Mouse (Mus musculus) embryonic facial prominence, embryonic 15.5 days (tissue): Measurements from ENCODE around the gene Hfe. TPM values are rescaled to one million over a fixed set of nuclear protein-coding genes. Genes with fewer than 3 reads are reported as not detected.
"Not testable (repeated sequence)": the region's sequence is repeated elsewhere in the genome, so short reads cannot be mapped to it uniquely, and the experiment has no call there.

Experiments used
- ATAC-seq: fragments of 200-750 bp; cut with Nextera tagmentation; 2 replicates; pipeline ENCODE4 v1.8.0; 2017; ENCODE audit warnings: low read depth, moderate TSS enrichment; ENCODE audit not compliant: insufficient number of reproducible peaks, low FRiP score, low TSS enrichment
- H3K27ac ChIP-seq: fragments of 300-500 bp; sonication (generic); replicated peaks from 2 replicates; pipeline ENCODE4 v1.5.1; 2015; ENCODE audit warnings: mild to moderate bottlenecking, inconsistent platforms
- H3K27me3 ChIP-seq: fragments of 300-500 bp; sonication (generic); 2 replicates; pipeline ENCODE4 v1.6.1; 2015; ENCODE audit warnings: inconsistent platforms
- H3K36me3 ChIP-seq: fragments of 300-500 bp; sonication (generic); 2 replicates; pipeline ENCODE4 v1.6.1; 2015; ENCODE audit warnings: mild to moderate bottlenecking, inconsistent platforms
- H3K4me1 ChIP-seq: fragments of 300-500 bp; sonication (generic); 2 replicates; pipeline ENCODE4 v1.6.1; 2015; ENCODE audit warnings: inconsistent platforms
- H3K4me2 ChIP-seq: fragments of 300-500 bp; sonication (generic); replicated peaks from 2 replicates; pipeline ENCODE4 v1.6.1; 2015; ENCODE audit warnings: mild to moderate bottlenecking, inconsistent platforms
- H3K4me3 ChIP-seq: fragments of 300-500 bp; sonication (generic); replicated peaks from 2 replicates; pipeline ENCODE4 v1.5.1; 2015; ENCODE audit warnings: mild to moderate bottlenecking, inconsistent platforms
- H3K9ac ChIP-seq: fragments of 300-500 bp; sonication (generic); 2 replicates; pipeline ENCODE4 v1.6.1; 2015; ENCODE audit warnings: inconsistent platforms
- H3K9me3 ChIP-seq: fragments of 300-500 bp; sonication (generic); replicated peaks from 2 replicates; pipeline ENCODE4 v1.6.1; 2016; ENCODE audit warnings: inconsistent platforms
- WGBS: fragments of 180-500 bp; shearing (Covaris S2); methylation state at CpG from one replicate; pipeline ENCODE4 v1.1.7; 2015; 5-methylcytosine and 5-hydroxymethylcytosine counted together
- polyA plus RNA-seq: library from polyadenylated mRNA; unstranded; fragments of >200 nt; fragmentation: Nextera tagmentation; extraction: Ambion mirVana; gene quantifications from 2 replicates; pipeline ENCODE4 v1.2.1, GENCODE M21; 2015

Gene Hfe
- polyA plus RNA-seq, 1 experiment from 2014 or later: 8.7 TPM

DNA sequence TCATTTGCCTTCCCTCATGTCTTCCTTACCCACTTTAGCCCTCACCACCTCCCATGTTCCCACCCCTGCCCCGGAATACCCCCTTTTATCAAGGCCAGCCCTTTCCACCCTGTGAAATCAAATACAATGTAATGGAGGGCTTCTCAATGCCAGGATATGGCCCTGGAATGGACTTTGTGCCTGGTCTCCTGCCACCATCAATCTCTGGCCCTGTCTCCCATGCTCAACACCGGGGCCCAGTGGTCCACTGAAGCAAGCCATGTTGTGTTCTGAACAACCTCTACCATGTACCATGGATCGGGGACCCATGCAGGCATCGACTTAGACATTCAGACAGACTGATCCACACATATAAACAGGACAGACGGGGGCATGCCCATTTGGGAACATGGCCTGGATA, 19.1 kb upstream of the Hfe start:
- WGBS: 91% methylated on average over 5 of the region's 5 CpGs
- Histone ChIP-seq H3K27me3 (no peaks in the 10 kb centered on the region), H3K36me3 (no peaks in the 10 kb centered on the region), H3K9me3 (no peaks in the 10 kb centered on the region), H3K4me2 (no peak overlapping the region), H3K9ac (no peak overlapping the region), H3K4me1 (no peaks in the 10 kb centered on the region), H3K4me3 (no peak overlapping the region), H3K27ac (no peak overlapping the region)
- ATAC-seq: no peak

DNA sequence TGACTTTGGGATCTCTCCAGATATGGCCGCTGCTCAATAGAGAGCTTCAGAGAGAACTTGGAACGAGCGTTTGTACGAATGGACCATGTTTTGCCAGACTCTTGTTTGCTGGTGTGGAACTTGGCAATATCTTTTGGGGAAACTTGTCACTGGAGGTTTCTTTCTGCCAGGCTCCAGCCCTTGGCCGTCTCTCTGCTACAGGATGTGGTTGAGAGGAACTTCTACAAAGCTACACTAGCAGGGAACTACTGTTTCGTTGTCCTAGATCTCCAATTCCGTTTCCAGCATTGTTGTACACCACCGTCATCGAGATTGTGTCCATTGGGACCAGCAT, 18.5 kb upstream of the Hfe start:
- Histone ChIP-seq H3K4me3 (no peak overlapping the region), H3K9me3 (no peaks in the 10 kb centered on the region), H3K27me3 (no peaks in the 10 kb centered on the region), H3K36me3 (no peaks in the 10 kb centered on the region), H3K27ac (no peak overlapping the region), H3K4me1 (no peaks in the 10 kb centered on the region), H3K4me2 (no peak overlapping the region), H3K9ac (no peak overlapping the region)
- WGBS: 91% methylated on average over 9 of the region's 9 CpGs
- ATAC-seq: no peak

DNA sequence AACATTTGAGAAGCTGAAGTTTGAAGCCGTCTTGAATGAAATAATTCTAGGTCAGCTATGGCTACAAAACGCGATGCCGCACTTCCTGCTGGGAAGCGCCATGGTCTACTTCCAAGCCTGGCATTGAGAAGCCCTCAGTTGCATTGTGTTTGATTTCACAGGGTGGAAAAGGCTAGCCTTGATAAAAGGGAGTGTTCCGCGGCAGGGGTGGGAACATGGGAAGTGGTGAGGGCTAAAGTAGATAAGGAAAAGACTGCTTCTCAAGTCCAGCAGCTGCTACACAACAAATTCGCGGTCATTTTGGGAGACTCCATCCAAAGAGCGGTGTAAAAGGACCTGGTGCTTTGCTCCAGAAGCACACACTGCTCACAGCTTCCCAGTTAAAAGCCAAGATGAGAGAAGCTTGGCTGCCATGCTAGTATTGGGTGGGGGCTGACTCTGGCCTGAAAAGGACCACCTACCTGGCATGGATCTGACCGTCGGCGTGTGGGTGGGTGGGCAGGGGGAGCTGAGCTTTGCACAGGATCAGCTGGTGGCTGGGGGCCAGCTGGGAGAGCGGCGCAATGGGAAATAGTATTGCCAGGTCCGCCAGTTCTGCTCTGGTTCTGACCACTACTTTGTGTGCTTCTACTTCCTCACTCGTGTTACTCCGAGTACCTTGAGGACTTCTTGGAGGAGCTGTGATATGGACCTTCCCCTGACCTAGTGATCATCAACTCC, 18.0 kb upstream of the Hfe start:
- 86% methylated on average over 18 of the region's 18 CpGs for WGBS
- no peak for ATAC-seq
- no peak overlapping the region for H3K4me3 ChIP-seq

GRCm38 (mm10) chr13:23725213-23725612, 14.6 kb upstream of the Hfe start:
- no CpG with 5 or more reads among the region's 1 CpGs for WGBS
- Histone ChIP-seq H3K9ac (no peak overlapping the region), H3K9me3 (no peaks in the 10 kb centered on the region), H3K4me1 (no peaks in the 10 kb centered on the region), H3K27me3 (no peaks in the 10 kb centered on the region), H3K27ac (no peak overlapping the region), H3K4me3 (no peak overlapping the region), H3K4me2 (no peak overlapping the region), H3K36me3 (no peaks in the 10 kb centered on the region)
- ATAC-seq: no peak

More for the DNA sequence above, 18.0 kb upstream of the Hfe start:
- H3K27ac ChIP-seq: no peak overlapping the region
- no peaks in the 10 kb centered on the region for H3K9me3 ChIP-seq
- H3K4me2 ChIP-seq: no peak overlapping the region
- H3K36me3 ChIP-seq: no peaks in the 10 kb centered on the region
- no peaks in the 10 kb centered on the region for H3K27me3 ChIP-seq
- no peak overlapping the region for H3K9ac ChIP-seq
- no peaks in the 10 kb centered on the region for H3K4me1 ChIP-seq

DNA sequence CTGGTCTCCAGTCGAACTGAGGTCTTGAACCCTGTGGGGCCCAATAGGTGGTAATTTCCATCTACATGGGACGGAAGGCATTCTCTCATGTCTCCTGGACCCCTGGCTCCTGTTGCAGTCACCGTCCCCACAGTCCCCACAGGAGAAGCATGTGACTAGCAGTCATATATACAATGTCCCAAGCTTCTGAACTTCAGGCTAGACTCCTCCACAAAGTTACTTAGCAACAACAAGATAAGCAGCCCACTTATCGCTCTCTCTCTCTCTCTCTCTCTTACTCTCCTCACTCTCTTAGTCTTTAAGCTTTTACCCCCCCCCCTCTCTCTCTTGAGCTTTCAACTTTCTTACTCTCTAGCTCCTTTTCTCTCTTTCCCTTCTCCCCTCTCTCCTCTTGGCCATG, 13.6 kb upstream of the Hfe start:
- Histone ChIP-seq H3K4me3 (no peak overlapping the region), H3K9ac (no peak overlapping the region), H3K9me3 (no peaks in the 10 kb centered on the region), H3K4me1 (no peaks in the 10 kb centered on the region), H3K27ac (no peak overlapping the region), H3K36me3 (no peaks in the 10 kb centered on the region), H3K27me3 (no peaks in the 10 kb centered on the region), H3K4me2 (no peak overlapping the region)
- ATAC-seq: no peak
- 92% methylated on average over 4 of the region's 4 CpGs for WGBS

DNA sequence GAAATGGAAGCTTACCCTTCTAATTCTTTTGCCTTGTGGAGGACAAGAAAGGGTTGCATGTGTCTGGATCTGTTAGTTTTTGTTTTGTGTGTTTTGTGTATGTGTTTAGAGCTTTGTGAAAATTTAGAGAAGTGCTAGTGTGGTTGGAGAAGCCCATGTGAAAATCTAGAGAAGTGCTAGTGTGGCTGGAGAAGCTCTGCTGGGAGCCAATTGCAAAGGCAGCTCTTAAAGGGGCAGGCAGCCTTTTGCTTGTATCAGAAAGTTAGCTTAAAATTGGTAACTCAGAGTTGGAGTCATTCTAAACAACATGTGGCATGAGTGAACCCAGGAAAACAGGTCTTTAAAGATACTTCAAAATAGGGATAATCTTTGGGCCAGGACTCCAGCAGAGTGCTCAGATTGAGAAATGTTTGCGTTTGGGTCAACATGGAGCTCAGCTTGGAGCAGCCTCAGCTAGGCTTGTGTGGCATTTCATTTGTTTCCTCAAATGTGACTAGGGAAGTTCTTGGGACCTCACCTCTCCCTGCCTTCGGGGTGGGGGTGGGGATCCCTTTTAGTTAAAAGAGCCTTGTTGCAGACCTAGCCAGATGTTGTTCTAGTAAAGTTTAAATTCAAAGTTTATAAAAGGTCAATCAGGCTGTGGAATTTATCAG, 7.1 kb upstream of the Hfe start:
- H3K9ac ChIP-seq, H3K27me3 ChIP-seq, H3K27ac ChIP-seq, H3K4me2 ChIP-seq, H3K4me1 ChIP-seq, H3K4me3 ChIP-seq, ATAC-seq, H3K9me3 ChIP-seq, H3K36me3 ChIP-seq: not testable (repeated sequence)
- WGBS: 8% methylated on average over 2 of the region's 2 CpGs

DNA sequence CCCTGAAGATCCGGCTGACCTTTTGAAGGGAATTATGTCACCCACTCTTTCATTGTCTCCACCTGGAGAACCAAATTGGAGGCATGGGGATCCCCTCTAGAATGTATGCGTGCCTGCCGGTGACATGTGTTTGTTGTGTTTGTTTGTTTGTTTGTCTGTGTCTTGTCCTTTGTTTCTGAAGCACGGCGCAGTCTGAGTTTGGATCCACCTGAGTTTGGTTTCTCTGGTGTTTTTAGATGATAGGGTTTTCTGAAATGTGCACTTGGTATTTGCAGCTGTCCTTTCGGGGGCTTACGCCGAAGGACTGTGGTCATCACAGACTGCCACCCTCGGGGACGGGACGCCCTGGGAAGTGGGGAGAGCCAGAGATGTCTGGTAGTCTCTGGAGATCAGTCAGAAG, 6.5 kb upstream of the Hfe start:
- H3K27me3 ChIP-seq: no peaks in the 10 kb centered on the region
- no peaks in the 10 kb centered on the region for H3K4me1 ChIP-seq
- no peak overlapping the region for H3K4me2 ChIP-seq
- 56% methylated on average over 11 of the region's 11 CpGs for WGBS
- no peak overlapping the region for H3K4me3 ChIP-seq
- no peaks in the 10 kb centered on the region for H3K36me3 ChIP-seq
- no peak overlapping the region for H3K27ac ChIP-seq
- no peaks in the 10 kb centered on the region for H3K9me3 ChIP-seq
- no peak overlapping the region for H3K9ac ChIP-seq
- ATAC-seq: no peak

GRCm38 (mm10) chr13:23716261-23717042, 5.8 kb upstream of the Hfe start:
- Histone ChIP-seq H3K36me3 (no peaks in the 10 kb centered on the region), H3K27ac (no peak overlapping the region), H3K9me3 (no peaks in the 10 kb centered on the region), H3K4me1 (no peaks in the 10 kb centered on the region), H3K4me3 (no peak overlapping the region), H3K4me2 (no peak overlapping the region), H3K27me3 (no peaks in the 10 kb centered on the region), H3K9ac (no peak overlapping the region)
- 85% methylated on average over 5 of the region's 5 CpGs for WGBS
- no peak for ATAC-seq

- 13% methylated on average over 15 of the region's 15 CpGs for WGBS
- Histone ChIP-seq H3K4me1 (peaks cover 11% of the 10 kb centered on the region; the same call in 1 of the 2 replicates), H3K4me2 (peak overlapping the region; percentile 76), H3K36me3 (no peaks in the 10 kb centered on the region), H3K4me3 (peak overlapping the region; percentile 47), H3K9ac (peak overlapping the region; percentile 33), H3K27ac (no peak overlapping the region), H3K27me3 (no peaks in the 10 kb centered on the region), H3K9me3 (no peaks in the 10 kb centered on the region)
- no peak for ATAC-seq
These were observed 810 bp downstream of the Hfe start for GRCm38 (mm10) chr13:23709714-23710373.

GRCm38 (mm10) chr13:23708654-23709053, 2.0 kb downstream of the Hfe start:
- 61% methylated on average over 4 of the region's 4 CpGs for WGBS
- Histone ChIP-seq H3K9me3 (no peaks in the 10 kb centered on the region), H3K27ac (no peak overlapping the region), H3K4me2 (no peak overlapping the region), H3K9ac (no peak overlapping the region), H3K4me3 (no peak overlapping the region), H3K4me1 (peaks cover 11% of the 10 kb centered on the region; the same call in 1 of the 2 replicates), H3K27me3 (no peaks in the 10 kb centered on the region), H3K36me3 (no peaks in the 10 kb centered on the region)
- no peak for ATAC-seq

GRCm38 (mm10) chr13:23708041-23708440, 2.6 kb downstream of the Hfe start:
- H3K27me3 ChIP-seq: no peaks in the 10 kb centered on the region
- H3K27ac ChIP-seq: no peak overlapping the region
- no peak overlapping the region for H3K9ac ChIP-seq
- no peaks in the 10 kb centered on the region for H3K9me3 ChIP-seq
- peaks cover 11% of the 10 kb centered on the region; the same call in 1 of the 2 replicates for H3K4me1 ChIP-seq
- 76% methylated on average over 4 of the region's 4 CpGs for WGBS
- H3K36me3 ChIP-seq: no peaks in the 10 kb centered on the region
- no peak overlapping the region for H3K4me2 ChIP-seq
- no peak overlapping the region for H3K4me3 ChIP-seq
- no peak for ATAC-seq
